Mouse (Mus musculus) stomach, embryonic 15.5 days (tissue): ENCODE measurements around the gene Snrnp70. TPM values are rescaled to one million over a fixed set of nuclear protein-coding genes. Genes with fewer than 3 reads are reported as not detected.

ENCODE experiments used
- ATAC-seq: fragments of 200-750 bp; cut with Nextera tagmentation; 2 replicates; pipeline ENCODE4 v1.8.0; 2017; ENCODE audit warnings: low read depth, moderate number of reproducible peaks, moderate TSS enrichment; ENCODE audit not compliant: insufficient read depth, low FRiP score
- H3K27ac ChIP-seq: fragments of 300-500 bp; sonication (generic); 2 replicates; pipeline ENCODE4 v1.5.1; 2015; ENCODE audit warnings: mild to moderate bottlenecking, inconsistent platforms
- H3K27me3 ChIP-seq: fragments of 300-500 bp; sonication (generic); replicated peaks from 2 replicates; pipeline ENCODE4 v1.6.1; 2015; ENCODE audit warnings: inconsistent platforms
- H3K36me3 ChIP-seq: fragments of 300-500 bp; sonication (generic); 2 replicates; pipeline ENCODE4 v1.6.1; 2015; ENCODE audit warnings: inconsistent platforms
- H3K4me1 ChIP-seq: fragments of 300-500 bp; sonication (generic); 2 replicates; pipeline ENCODE4 v1.6.1; 2015; ENCODE audit warnings: inconsistent platforms
- H3K4me2 ChIP-seq: fragments of 300-500 bp; sonication (generic); 2 replicates; pipeline ENCODE4 v1.6.1; 2015; ENCODE audit warnings: mild to moderate bottlenecking, inconsistent platforms
- H3K4me3 ChIP-seq: fragments of 300-500 bp; sonication (generic); replicated peaks from 2 replicates; pipeline ENCODE4 v1.5.1; 2015; ENCODE audit warnings: inconsistent platforms
- H3K9ac ChIP-seq: fragments of 300-500 bp; sonication (generic); 2 replicates; pipeline ENCODE4 v1.6.1; 2015; ENCODE audit warnings: inconsistent platforms
- H3K9me3 ChIP-seq: fragments of 300-500 bp; sonication (generic); 2 replicates; pipeline ENCODE4 v1.6.1; 2016; ENCODE audit warnings: inconsistent platforms
- WGBS: fragments of 180-500 bp; shearing (Covaris S2); methylation state at CpG from one replicate; pipeline ENCODE4 v1.1.7; 2015; 5-methylcytosine and 5-hydroxymethylcytosine counted together
- polyA plus RNA-seq: library from polyadenylated mRNA; unstranded; fragments of >200 nt; fragmentation: Nextera tagmentation; extraction: Ambion mirVana; gene quantifications from 2 replicates; pipeline ENCODE4 v1.2.1, GENCODE M21; 2015

Snrnp70 gene
- polyA plus RNA-seq, 1 experiment from 2014 or later: 247 TPM

DNA sequence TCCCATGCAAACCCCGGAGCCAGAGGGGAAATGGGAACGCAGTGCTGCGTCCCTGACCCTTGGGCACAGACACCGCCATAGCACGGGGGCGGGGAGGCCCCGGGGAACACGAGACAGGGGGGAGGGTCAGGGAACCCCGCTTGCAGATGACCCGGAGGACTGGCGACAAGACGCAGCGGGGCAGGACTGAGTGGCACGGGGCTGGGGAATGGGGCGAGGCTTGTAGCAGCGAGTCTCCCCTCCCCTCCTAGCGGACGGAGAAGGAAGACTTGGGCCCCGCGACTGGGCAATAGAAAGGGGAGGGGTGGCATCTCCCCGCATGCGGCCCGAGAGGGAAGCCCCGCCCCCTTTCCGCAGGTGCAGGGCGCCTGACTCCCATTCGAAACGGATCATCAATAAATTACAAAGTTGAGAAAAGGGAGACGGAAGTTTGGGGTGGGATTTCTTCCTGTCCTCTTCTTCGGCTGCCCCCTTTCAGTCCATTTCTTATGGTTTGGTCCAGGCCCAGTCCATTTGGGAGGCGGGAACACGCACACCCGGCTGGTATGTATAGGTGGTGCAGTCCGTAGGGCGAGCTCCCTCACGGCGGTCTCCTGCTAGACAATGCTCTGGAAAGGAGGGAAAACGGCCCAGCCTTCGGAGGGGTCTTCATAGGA lies 56.0 kb downstream of the Snrnp70 start:
- peak overlapping the region; percentile 71 for H3K27ac ChIP-seq
- peak; percentile 69 for ATAC-seq
- H3K36me3 ChIP-seq: no peaks in the 10 kb centered on the region
- no peaks in the 10 kb centered on the region for H3K27me3 ChIP-seq
- peak overlapping the region; percentile 58 for H3K4me3 ChIP-seq
- no peaks in the 10 kb centered on the region for H3K9me3 ChIP-seq
- WGBS: 2% methylated on average over 38 of the region's 39 CpGs
- H3K4me2 ChIP-seq: peak overlapping the region; percentile 91
- H3K4me1 ChIP-seq: peaks cover 46% of the 10 kb centered on the region
- H3K9ac ChIP-seq: peak overlapping the region; percentile 42; the same call in 1 of the 2 replicates

DNA sequence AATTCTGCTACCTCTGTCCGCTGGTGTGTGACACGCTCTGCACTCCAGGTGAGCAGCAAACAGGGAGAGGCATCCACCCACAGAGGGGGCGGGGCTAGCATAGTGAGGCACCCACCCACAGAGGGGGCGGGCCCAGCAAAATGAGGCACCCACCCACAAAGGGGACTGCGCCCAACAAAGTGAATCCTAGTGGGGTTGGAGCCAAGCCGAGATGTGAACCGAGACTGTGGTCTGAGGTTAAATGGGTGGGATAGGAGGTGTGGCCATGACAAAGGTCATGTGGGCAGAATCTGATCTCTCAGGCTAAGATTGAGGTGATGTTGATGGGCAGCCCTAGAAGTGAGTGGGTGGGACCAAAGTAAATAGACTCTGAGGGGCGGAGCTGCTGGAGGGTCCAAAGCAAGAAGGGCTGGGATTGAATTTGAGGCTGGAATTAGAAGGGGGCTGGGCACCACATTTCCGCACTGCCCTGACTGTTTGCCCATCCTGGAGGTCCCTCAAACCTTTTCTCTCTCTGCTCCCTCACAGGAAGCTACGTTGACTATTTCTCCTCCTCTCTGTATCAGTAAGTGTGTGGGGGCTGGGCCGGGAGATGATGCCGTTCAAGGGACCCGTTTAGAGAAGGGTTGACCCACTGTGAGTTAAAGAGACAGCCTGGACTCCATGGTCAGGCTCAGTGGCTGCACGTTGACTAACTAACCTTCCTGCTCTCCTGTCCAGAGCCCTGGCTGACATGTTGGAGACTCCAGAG lies 57.2 kb downstream of the Snrnp70 start:
- Histone ChIP-seq H3K9me3 (no peaks in the 10 kb centered on the region), H3K27ac (peak overlapping the region; percentile 71), H3K9ac (no peak overlapping the region), H3K4me2 (peak overlapping the region; percentile 91), H3K36me3 (no peaks in the 10 kb centered on the region), H3K4me3 (peak overlapping the region; percentile 58), H3K27me3 (no peaks in the 10 kb centered on the region), H3K4me1 (peaks cover 55% of the 10 kb centered on the region)
- peak; percentile 34 for ATAC-seq
- 4% methylated on average over 14 of the region's 14 CpGs for WGBS

DNA sequence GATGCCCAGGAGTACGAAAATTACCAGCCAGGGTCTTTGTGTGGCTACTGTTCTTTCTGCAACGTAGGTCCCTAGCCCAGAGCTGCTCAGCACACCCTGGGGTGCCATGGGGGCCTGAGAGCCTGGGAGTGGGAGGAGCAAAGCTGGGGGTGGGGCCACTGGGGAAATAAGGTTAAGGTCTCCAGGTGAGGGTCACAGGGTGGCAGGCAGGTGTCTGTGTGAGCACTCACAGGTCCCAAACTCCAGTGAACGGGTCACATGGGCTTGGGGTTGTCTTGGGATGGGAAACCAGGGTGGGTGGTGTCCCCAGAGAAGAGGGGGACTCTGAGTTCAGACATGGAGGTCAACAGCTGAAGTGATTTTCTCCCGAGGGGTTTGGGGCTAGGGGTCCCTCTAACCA lies 58.1 kb downstream of the Snrnp70 start:
- H3K27me3 ChIP-seq: no peaks in the 10 kb centered on the region
- H3K4me1 ChIP-seq: peaks cover 57% of the 10 kb centered on the region
- no peak overlapping the region for H3K9ac ChIP-seq
- ATAC-seq: no peak
- H3K4me2 ChIP-seq: peak overlapping the region; percentile 91; the same call in 1 of the 2 replicates
- H3K27ac ChIP-seq: no peak overlapping the region
- H3K4me3 ChIP-seq: 0 out of 2 replicates have a peak overlapping the region, but pooled peaks have one; percentile 58
- 18% methylated on average over 4 of the region's 4 CpGs for WGBS
- H3K9me3 ChIP-seq: no peaks in the 10 kb centered on the region
- H3K36me3 ChIP-seq: no peaks in the 10 kb centered on the region

DNA sequence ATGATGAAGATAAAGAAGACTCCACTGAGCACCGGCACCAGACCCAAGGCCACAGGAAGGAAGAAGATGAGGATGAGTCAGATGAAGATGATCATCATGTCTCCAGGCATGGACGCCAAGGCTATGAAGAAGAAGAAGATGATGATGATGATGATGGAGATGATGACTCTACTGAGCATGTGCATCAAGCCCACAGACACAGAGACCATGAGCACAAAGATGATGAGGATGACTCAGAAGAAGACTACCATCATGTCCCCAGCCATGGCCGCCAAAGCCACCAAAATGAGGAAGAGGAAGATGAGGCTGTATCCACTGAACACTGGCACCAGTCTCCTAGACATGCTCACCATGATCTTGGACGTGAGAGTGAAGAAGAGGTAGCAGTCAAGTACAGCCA lies 59.2 kb downstream of the Snrnp70 start:
- no peak for ATAC-seq
- H3K4me3 ChIP-seq: no peak overlapping the region
- H3K4me2 ChIP-seq: no peak overlapping the region
- no peak overlapping the region for H3K9ac ChIP-seq
- peaks cover 59% of the 10 kb centered on the region for H3K4me1 ChIP-seq
- no peaks in the 10 kb centered on the region for H3K27me3 ChIP-seq
- 87% methylated on average over 4 of the region's 4 CpGs for WGBS
- H3K27ac ChIP-seq: no peak overlapping the region
- H3K9me3 ChIP-seq: no peaks in the 10 kb centered on the region
- no peaks in the 10 kb centered on the region for H3K36me3 ChIP-seq

DNA sequence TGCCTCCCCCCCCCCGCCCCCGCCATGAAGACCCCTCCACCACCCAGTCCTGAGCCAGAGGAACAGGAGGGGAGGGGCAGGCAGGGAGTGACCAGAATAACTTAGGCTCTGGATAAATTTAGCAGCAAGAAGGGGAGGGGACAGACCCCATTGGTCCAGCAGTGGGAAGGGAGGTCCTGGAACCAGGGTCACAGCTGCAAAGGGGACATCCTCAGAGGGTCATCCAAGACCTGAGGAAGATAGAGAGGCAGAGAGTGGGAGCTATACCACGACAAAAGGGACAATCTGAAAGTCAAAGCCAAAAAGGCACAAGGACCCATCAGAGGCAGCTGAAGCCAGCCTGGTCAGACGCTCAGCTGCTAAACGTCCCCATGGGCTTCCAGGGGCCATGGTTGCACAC lies 60.5 kb downstream of the Snrnp70 start, which contains the start of gene Hrc:
TSS of gene Hrc (plus strand) at position 235 of the 400 bp plus-strand sequence.
- H3K9me3 ChIP-seq: no peaks in the 10 kb centered on the region
- H3K4me2 ChIP-seq: peak within 1 kb of the TSS; percentile 76
- no peaks in the 10 kb centered on the region for H3K36me3 ChIP-seq
- no peaks in the 10 kb centered on the region for H3K27me3 ChIP-seq
- no peak for ATAC-seq
- H3K9ac ChIP-seq: 0 out of 2 replicates have a peak within 1 kb of the TSS, but pooled peaks have one; percentile 0
- 26% methylated on average over 5 of the region's 5 CpGs for WGBS
- no peak within 1 kb of the TSS for H3K4me3 ChIP-seq
- peak within 1 kb of the TSS; percentile 97 for H3K27ac ChIP-seq
- H3K4me1 ChIP-seq: peaks cover 47% of the 10 kb centered on the region

DNA sequence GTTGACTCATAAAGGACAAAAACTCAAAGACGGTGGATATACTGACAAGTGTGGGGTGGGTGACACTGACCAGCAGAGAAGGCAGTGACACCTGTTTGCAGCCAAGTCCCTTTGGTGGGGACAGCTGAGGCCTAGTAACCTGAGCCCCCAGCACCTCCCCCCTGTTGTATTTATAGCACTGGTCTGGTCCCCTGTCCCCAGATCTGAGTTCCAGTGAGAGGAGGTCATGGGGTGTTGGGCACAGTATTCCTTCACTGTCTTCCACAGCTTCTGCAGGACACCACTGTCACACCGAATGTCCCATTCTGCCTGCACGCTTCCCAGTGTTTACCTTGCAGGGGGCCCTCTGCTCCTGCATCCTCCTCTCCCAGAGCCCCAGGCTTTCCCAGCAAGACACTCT lies 60.9 kb downstream of the Snrnp70 start:
- ATAC-seq: no peak
- Histone ChIP-seq H3K4me1 (peaks cover 43% of the 10 kb centered on the region), H3K27ac (peak overlapping the region; percentile 97), H3K9ac (0 out of 2 replicates have a peak overlapping the region, but pooled peaks have one; percentile 0), H3K9me3 (no peaks in the 10 kb centered on the region), H3K4me3 (no peak overlapping the region), H3K27me3 (no peaks in the 10 kb centered on the region), H3K4me2 (peak overlapping the region; percentile 33), H3K36me3 (no peaks in the 10 kb centered on the region)
- 10% methylated on average over 3 of the region's 3 CpGs for WGBS

DNA sequence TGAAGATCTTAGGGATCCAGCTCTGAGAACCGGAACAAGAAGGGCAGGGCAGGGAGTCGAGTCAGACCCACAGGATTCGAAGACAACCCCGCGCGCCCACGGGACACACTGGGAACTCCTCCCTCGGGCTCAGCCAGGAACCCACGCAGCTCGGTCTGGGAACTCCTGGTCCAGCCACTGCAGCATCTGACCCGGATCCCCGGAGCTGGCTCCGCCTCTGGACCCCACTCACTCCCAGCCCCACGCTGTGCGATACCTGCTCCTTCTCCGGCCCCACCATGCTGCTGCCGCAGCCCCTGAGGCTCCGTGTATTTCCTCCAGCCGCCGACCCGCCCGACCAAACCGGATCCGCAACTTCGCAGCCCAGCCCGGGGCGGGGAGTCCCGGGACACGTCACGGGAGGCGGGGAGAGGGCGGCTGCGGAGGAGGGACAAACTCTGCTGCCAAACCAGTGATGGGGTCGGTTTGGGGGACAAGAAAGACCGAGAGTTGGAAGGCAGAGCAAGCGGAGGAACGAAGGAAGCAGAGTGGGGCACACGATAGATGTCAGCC lies 62.0 kb downstream of the Snrnp70 start, which contains the start of gene Trpm4:
TSS of gene Trpm4 (minus strand) at position 350 of the 552 bp plus-strand sequence.
- Histone ChIP-seq H3K4me2 (peak within 1 kb of the TSS; percentile 76), H3K36me3 (no peaks in the 10 kb centered on the region), H3K9ac (peak within 1 kb of the TSS; percentile 78), H3K9me3 (no peaks in the 10 kb centered on the region), H3K4me1 (peaks cover 35% of the 10 kb centered on the region), H3K27me3 (no peaks in the 10 kb centered on the region), H3K4me3 (peak within 1 kb of the TSS; percentile 79), H3K27ac (peak within 1 kb of the TSS; percentile 97)
- peak; percentile 76 for ATAC-seq
- WGBS: under 1% methylated on average over 38 of the region's 38 CpGs

DNA sequence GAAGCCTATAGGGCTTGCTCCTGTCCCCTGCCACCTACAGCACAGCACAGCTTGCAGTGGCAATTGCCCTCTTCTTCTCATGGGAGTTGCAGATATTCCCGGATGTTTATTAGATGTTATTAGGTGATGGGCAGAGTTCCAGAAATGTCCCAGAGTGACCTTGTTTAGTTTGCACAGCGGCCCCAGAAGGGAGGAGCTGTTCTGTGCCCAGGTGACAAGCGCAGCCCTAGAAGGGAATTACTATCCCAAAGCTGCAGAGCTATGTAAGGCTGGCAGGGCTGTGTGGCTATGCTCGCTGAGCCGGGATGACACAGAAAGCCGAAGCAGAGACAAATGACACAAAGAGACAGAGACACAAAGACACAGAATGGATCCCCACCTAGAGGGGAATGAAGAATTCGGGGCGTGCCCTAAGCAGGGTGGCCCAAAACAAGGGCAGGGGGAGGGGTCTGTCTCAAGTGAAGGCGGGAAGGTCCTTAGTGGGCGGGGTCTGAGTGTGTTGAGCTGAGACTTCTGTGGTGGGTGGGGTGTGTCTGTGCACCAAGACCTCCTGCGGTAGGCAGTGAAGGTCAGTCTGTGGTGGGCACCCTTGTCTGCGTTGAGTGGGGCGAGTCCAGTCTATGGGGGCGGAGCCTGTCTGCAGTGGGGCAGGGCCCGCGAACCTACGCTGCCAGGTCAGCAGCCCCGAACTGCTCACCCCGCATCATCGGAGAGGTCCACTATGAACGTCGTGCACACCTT lies 62.7 kb downstream of the Snrnp70 start:
- Histone ChIP-seq H3K4me1 (peaks cover 28% of the 10 kb centered on the region), H3K9ac (peak overlapping the region; percentile 78; the same call in 1 of the 2 replicates), H3K27me3 (no peaks in the 10 kb centered on the region), H3K4me3 (peak overlapping the region; percentile 79), H3K9me3 (no peaks in the 10 kb centered on the region), H3K36me3 (no peaks in the 10 kb centered on the region), H3K27ac (peak overlapping the region; percentile 97), H3K4me2 (peak overlapping the region; percentile 76)
- peak; percentile 52 for ATAC-seq
- WGBS: 2% methylated on average over 22 of the region's 22 CpGs

DNA sequence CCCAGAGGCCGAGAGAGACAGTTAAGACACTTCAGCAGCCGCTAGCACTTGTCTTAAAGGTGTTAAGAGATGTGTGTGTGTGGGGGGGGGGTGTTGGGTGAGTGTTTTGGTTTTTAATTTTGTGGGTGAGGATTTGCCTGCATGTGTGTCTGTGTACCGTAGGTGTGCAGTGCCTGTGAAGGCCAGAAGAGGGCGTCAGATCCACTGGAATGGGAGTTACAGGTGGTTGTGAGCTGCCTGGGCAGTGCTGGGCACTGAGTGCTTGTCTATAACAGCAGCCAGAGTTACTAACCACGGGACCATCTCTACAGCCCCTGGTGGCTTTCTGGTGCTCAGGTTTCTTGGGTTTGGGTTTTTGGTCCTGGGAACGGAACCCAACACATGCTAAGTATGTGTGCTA lies 64.0 kb downstream of the Snrnp70 start:
- WGBS: 82% methylated on average over 6 of the region's 6 CpGs
- ATAC-seq: no peak
- no peaks in the 10 kb centered on the region for H3K27me3 ChIP-seq
- H3K4me3 ChIP-seq: no peak overlapping the region
- no peak overlapping the region for H3K4me2 ChIP-seq
- H3K36me3 ChIP-seq: peaks cover 7% of the 10 kb centered on the region
- H3K4me1 ChIP-seq: peaks cover 23% of the 10 kb centered on the region
- H3K9ac ChIP-seq: no peak overlapping the region
- H3K27ac ChIP-seq: no peak overlapping the region
- no peaks in the 10 kb centered on the region for H3K9me3 ChIP-seq

DNA sequence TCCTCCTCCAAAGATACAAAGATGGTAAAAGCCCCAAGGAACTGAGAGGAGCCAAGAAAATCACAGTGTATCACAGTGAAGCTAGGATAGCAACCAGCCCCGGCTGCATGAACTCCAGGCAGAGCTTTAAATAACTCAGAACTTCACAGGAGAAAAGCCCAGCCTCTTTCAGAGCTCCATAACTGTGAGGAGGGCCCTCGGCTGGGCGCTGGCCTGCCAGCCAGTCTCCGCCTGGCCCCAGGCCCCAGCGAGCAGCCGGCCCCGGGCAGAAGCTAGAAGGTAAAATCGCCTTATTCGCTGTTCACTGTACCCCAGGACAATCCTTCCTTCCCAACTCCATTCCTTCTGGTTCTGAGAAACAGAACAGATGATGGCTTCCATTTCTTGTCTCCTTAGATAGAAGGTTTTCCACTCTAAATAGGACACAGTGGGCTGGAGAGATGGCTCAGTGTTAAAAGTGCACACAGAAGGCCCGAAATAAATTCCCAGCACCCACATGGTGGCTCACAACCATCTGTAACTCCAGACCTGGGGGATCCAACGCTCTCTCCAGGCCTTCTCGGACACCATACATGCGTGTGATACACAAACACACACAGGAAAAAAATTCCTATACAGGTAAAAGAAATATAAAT lies 66.6 kb downstream of the Snrnp70 start:
- H3K4me1 ChIP-seq: peaks cover 9% of the 10 kb centered on the region
- 82% methylated on average over 13 of the region's 13 CpGs for WGBS
- H3K4me3 ChIP-seq: no peak overlapping the region
- peaks cover 25% of the 10 kb centered on the region for H3K36me3 ChIP-seq
- no peaks in the 10 kb centered on the region for H3K27me3 ChIP-seq
- H3K4me2 ChIP-seq: no peak overlapping the region
- no peaks in the 10 kb centered on the region for H3K9me3 ChIP-seq
- ATAC-seq: no peak
- H3K9ac ChIP-seq: no peak overlapping the region
- H3K27ac ChIP-seq: no peak overlapping the region
